Mouse (Mus musculus) thymus, adult 2 months (tissue): ENCODE measurements around the gene Odf3l1. TPM values are rescaled to one million over a fixed set of nuclear protein-coding genes. Genes with fewer than 3 reads are reported as not detected.
A peak's percentile ranks its signal among the peaks of the same experiment; 100 is the strongest.
"Not testable (repeated sequence)": the region's sequence is repeated elsewhere in the genome, so short reads cannot be mapped to it uniquely, and the experiment has no call there.

ENCODE experiments used
- DNase-seq: peaks from one replicate; pipeline ENCODE4 v3.0.0; 2021
- H3K27ac ChIP-seq: fragments of 200-500 bp; 2 replicates; pipeline ENCODE4 v1.5.1; 2012; ENCODE audit warnings: low read length, control low read depth; ENCODE audit not compliant: control insufficient read depth, insufficient read depth
- H3K27me3 ChIP-seq: fragments of 200-500 bp; 2 replicates; pipeline ENCODE4 v1.6.1; 2012; ENCODE audit warnings: mild to moderate bottlenecking, low read length, moderate library complexity, mixed read lengths; ENCODE audit not compliant: control insufficient read depth, insufficient read depth
- H3K36me3 ChIP-seq: fragments of 200-500 bp; 2 replicates; pipeline ENCODE4 v1.6.1; 2012; ENCODE audit warnings: mild to moderate bottlenecking, low read length, moderate library complexity; ENCODE audit not compliant: control insufficient read depth, insufficient read depth
- H3K4me1 ChIP-seq: fragments of 200-500 bp; replicated peaks from 2 replicates; pipeline ENCODE4 v1.6.1; 2012; ENCODE audit warnings: low read length; ENCODE audit not compliant: control insufficient read depth, insufficient read depth
- H3K4me3 ChIP-seq: fragments of 200-500 bp; 2 replicates; pipeline ENCODE4 v1.5.1; 2012; ENCODE audit warnings: mild to moderate bottlenecking, low read length, control low read depth, moderate library complexity; ENCODE audit not compliant: control insufficient read depth, insufficient read depth
- CTCF ChIP-seq: fragments of 200-500 bp; IDR thresholded peaks from 2 replicates; pipeline ENCODE4 v1.5.1; 2012; ENCODE audit warnings: mild to moderate bottlenecking, control low read depth, low read length, moderate library complexity, borderline replicate concordance; ENCODE audit not compliant: control insufficient read depth, poor library complexity, insufficient read depth; ENCODE audit errors: extremely low read depth
- POLR2A ChIP-seq: fragments of 200-500 bp; IDR thresholded peaks from 2 replicates; pipeline ENCODE4 v1.6.1; 2012; ENCODE audit warnings: mild to moderate bottlenecking, low read length, control low read depth, moderate library complexity; ENCODE audit not compliant: control insufficient read depth, poor library complexity, insufficient read depth; ENCODE audit errors: extremely low read depth
- WGBS: fragments of 180-500 bp; shearing (Covaris S2); methylation state at CpG from one replicate; pipeline ENCODE4 v1.1.7; 2018; 5-methylcytosine and 5-hydroxymethylcytosine counted together
- polyA plus RNA-seq: library from polyadenylated mRNA; depleted of rRNA; stranded (reverse); fragments of >200 nt; gene quantifications from 2 replicates; pipeline ENCODE4 v1.2.3, GENCODE M21; 2012; rRNA removed

The Odf3l1 gene
- polyA plus RNA-seq: 2.2 TPM in 2 replicates

- Histone ChIP-seq H3K27ac (no peak within 1 kb of the TSS), H3K36me3 (no peaks in the 10 kb centered on the region), H3K4me3 (no peak within 1 kb of the TSS), H3K4me1 (no peaks in the 10 kb centered on the region), H3K27me3 (no peaks in the 10 kb centered on the region)
- no peak for DNase-seq
- TF ChIP-seq POLR2A: no peak
- 45% methylated on average over 3 of the region's 3 CpGs for WGBS
These were observed at the start of gene Odf3l1 for GRCm38 (mm10) chr9:56864216-56864729. Gene Odf3l1, minus strand, starts transcription at chr9:56864679.

- Histone ChIP-seq H3K27me3 (no peaks in the 10 kb centered on the region), H3K4me1 (no peaks in the 10 kb centered on the region), H3K27ac (no peak overlapping the region), H3K36me3 (no peaks in the 10 kb centered on the region), H3K4me3 (no peak overlapping the region)
- DNase-seq: no peak
- 94% methylated on average over 9 of the region's 9 CpGs for WGBS
- TF ChIP-seq POLR2A (no peak), CTCF (no peak)
These were observed 49.5 kb upstream of the Odf3l1 start for GRCm38 (mm10) chr9:56913991-56914390.

GRCm38 (mm10) chr9:56911017-56911416 is 46.5 kb upstream of the Odf3l1 start:
- Histone ChIP-seq H3K27ac (no peak overlapping the region), H3K27me3 (no peaks in the 10 kb centered on the region), H3K4me1 (no peaks in the 10 kb centered on the region), H3K36me3 (no peaks in the 10 kb centered on the region), H3K4me3 (no peak overlapping the region)
- 60% methylated on average over 1 of the region's 1 CpGs for WGBS
- no peak for TF ChIP-seq CTCF
- TF ChIP-seq POLR2A: no peak
- DNase-seq: no peak

- not testable (repeated sequence) for H3K36me3 ChIP-seq, H3K4me3 ChIP-seq, H3K4me1 ChIP-seq, DNase-seq, H3K27ac ChIP-seq, H3K27me3 ChIP-seq
- 47% methylated on average over 4 of the region's 4 CpGs for WGBS
These were observed 45.5 kb upstream of the Odf3l1 start for GRCm38 (mm10) chr9:56909991-56910390.

GRCm38 (mm10) chr9:56907549-56907948 is 43.1 kb upstream of the Odf3l1 start:
- Histone ChIP-seq H3K4me3 (no peak overlapping the region), H3K27me3 (no peaks in the 10 kb centered on the region), H3K36me3 (no peaks in the 10 kb centered on the region), H3K27ac (no peak overlapping the region), H3K4me1 (no peaks in the 10 kb centered on the region)
- TF ChIP-seq CTCF: no peak
- no peak for TF ChIP-seq POLR2A
- no peak for DNase-seq
- 78% methylated on average over 9 of the region's 9 CpGs for WGBS

- Histone ChIP-seq H3K36me3 (no peaks in the 10 kb centered on the region), H3K4me3 (no peak overlapping the region), H3K27me3 (no peaks in the 10 kb centered on the region), H3K4me1 (peaks cover 10% of the 10 kb centered on the region), H3K27ac (no peak overlapping the region)
- DNase-seq: no peak
- TF ChIP-seq POLR2A: no peak
- no peak for TF ChIP-seq CTCF
- WGBS: 96% methylated on average over 3 of the region's 3 CpGs
These were observed 39.2 kb upstream of the Odf3l1 start for GRCm38 (mm10) chr9:56903662-56904061.

GRCm38 (mm10) chr9:56901187-56901586 is 36.7 kb upstream of the Odf3l1 start:
- DNase-seq: no peak
- no peak for TF ChIP-seq POLR2A
- TF ChIP-seq CTCF: no peak
- no peaks in the 10 kb centered on the region for H3K36me3 ChIP-seq
- WGBS: 33% methylated on average over 8 of the region's 8 CpGs
- H3K4me1 ChIP-seq: peaks cover 10% of the 10 kb centered on the region
- H3K4me3 ChIP-seq: no peak overlapping the region
- H3K27me3 ChIP-seq: no peaks in the 10 kb centered on the region
- peak overlapping the region; percentile 54 for H3K27ac ChIP-seq
